Mouse (Mus musculus) CH12.LX (cell line): Measurements from ENCODE around the gene Cpne5. TPM values are rescaled to one million over a fixed set of nuclear protein-coding genes. Genes with fewer than 3 reads are reported as not detected.

Experiments
- DNase-seq: peaks from one replicate; pipeline ENCODE4 v3.0.0-alpha.2; 2013; ENCODE audit errors: extremely low read depth
- H3K27ac ChIP-seq: 2 replicates; pipeline ENCODE4 v1.5.1; 2012; ENCODE audit warnings: low read depth, mild to moderate bottlenecking, control low read depth, moderate library complexity; ENCODE audit not compliant: insufficient read depth
- H3K27me3 ChIP-seq: replicated peaks from 2 replicates; pipeline ENCODE3; 2012; ENCODE audit warnings: inconsistent platforms
- H3K36me3 ChIP-seq, 2 experiments: replicated peaks in 1 of 2; 2 replicates each; pipeline versions ENCODE3 to v1.6.1; 2012; ENCODE audit warnings: inconsistent platforms in 1 of 2, low read length in 1 of 2, mild to moderate bottlenecking in 1 of 2, mixed read lengths in 1 of 2, moderate library complexity in 1 of 2; ENCODE audit not compliant: control insufficient read depth in 1 of 2, insufficient read depth in 1 of 2
- H3K4me1 ChIP-seq, 2 experiments: 2 replicates each; pipeline ENCODE4 v1.6.1; 2012; ENCODE audit warnings: inconsistent platforms in 1 of 2, moderate library complexity in 1 of 2; ENCODE audit not compliant: insufficient read depth in 2 of 2, control insufficient read depth in 1 of 2
- H3K4me2 ChIP-seq: 2 replicates; pipeline ENCODE4 v1.6.1; 2012; ENCODE audit warnings: low read depth, mild to moderate bottlenecking, control low read depth; ENCODE audit not compliant: poor library complexity, insufficient read depth, severe bottlenecking
- H3K4me3 ChIP-seq, 3 experiments: fragments of 150-350 bp in 1 of 3; sonication (generic) in 1 of 3; replicated peaks in 1 of 3; 2 replicates each; pipeline versions ENCODE3 to v1.5.1; 2011 to 2012; ENCODE audit warnings: low read depth in 2 of 3, low read length in 2 of 3, mild to moderate bottlenecking in 2 of 3, moderate library complexity in 2 of 3, control low read depth in 1 of 3, improper control_type of control experiment in 1 of 3, inconsistent platforms in 1 of 3, mixed read lengths in 1 of 3; ENCODE audit not compliant: poor library complexity in 1 of 3
- H3K79me2 ChIP-seq: replicated peaks from 2 replicates; pipeline ENCODE4 v1.6.1; 2012; ENCODE audit warnings: mild to moderate bottlenecking, moderate library complexity; ENCODE audit not compliant: control insufficient read depth, poor library complexity, insufficient read depth, severe bottlenecking; ENCODE audit errors: extremely low read depth
- H3K9ac ChIP-seq: 2 replicates; pipeline ENCODE4 v1.6.1; 2012; ENCODE audit warnings: low read depth, mild to moderate bottlenecking, control low read depth, moderate library complexity; ENCODE audit not compliant: insufficient read depth
- H3K9me3 ChIP-seq: replicated peaks from 2 replicates; pipeline ENCODE3; 2012; ENCODE audit warnings: low read length, inconsistent platforms, mixed read lengths
- BHLHE40 ChIP-seq: IDR thresholded peaks from 2 replicates; pipeline ENCODE4 v1.6.1; 2011; ENCODE audit warnings: mild to moderate bottlenecking, low read depth, low read length, improper control_type of control experiment
- CHD1 ChIP-seq: IDR thresholded peaks from 2 replicates; pipeline ENCODE4 v1.6.1; 2012; ENCODE audit warnings: low read depth, low read length, improper control_type of control experiment, inconsistent platforms
- CTCF ChIP-seq, 2 experiments: IDR thresholded peaks in 1 of 2; conservative IDR thresholded peaks in 1 of 2; 2 replicates each; pipeline ENCODE4 v1.5.1; 2011 to 2012; ENCODE audit warnings: low read depth in 2 of 2, low read length in 2 of 2, improper control_type of control experiment in 1 of 2, inconsistent platforms in 1 of 2, mild to moderate bottlenecking in 1 of 2, moderate library complexity in 1 of 2
- ELF1 ChIP-seq: IDR thresholded peaks from 2 replicates; pipeline ENCODE4 v1.6.1; 2014; ENCODE audit warnings: low read depth, mild to moderate bottlenecking, inconsistent platforms, low read length, improper control_type of control experiment
- EP300 ChIP-seq: IDR thresholded peaks from 2 replicates; pipeline ENCODE4 v1.6.1; 2011; ENCODE audit warnings: low read length, improper control_type of control experiment
- GABPA ChIP-seq: IDR thresholded peaks from 2 replicates; pipeline ENCODE4 v1.6.1; 2012; ENCODE audit warnings: low read depth, low read length, improper control_type of control experiment, inconsistent platforms; ENCODE audit not compliant: insufficient replicate concordance
- HCFC1 ChIP-seq: IDR thresholded peaks from 2 replicates; pipeline ENCODE4 v1.6.1; 2012; ENCODE audit warnings: low read depth, mild to moderate bottlenecking, inconsistent platforms, low read length, improper control_type of control experiment
- IRF4 ChIP-seq: IDR thresholded peaks from 2 replicates; pipeline ENCODE4 v1.6.1; 2014; ENCODE audit warnings: low read depth, mild to moderate bottlenecking, inconsistent platforms, low read length, improper control_type of control experiment
- JUN ChIP-seq: IDR thresholded peaks from 2 replicates; pipeline ENCODE4 v1.6.1; 2011; ENCODE audit warnings: low read depth, mild to moderate bottlenecking, low read length, improper control_type of control experiment, moderate library complexity; ENCODE audit not compliant: insufficient read depth
- KAT2A ChIP-seq: IDR thresholded peaks from 2 replicates; pipeline ENCODE4 v1.6.1; 2012; ENCODE audit warnings: low read length, improper control_type of control experiment, inconsistent platforms; ENCODE audit not compliant: insufficient replicate concordance
- MAZ ChIP-seq: IDR thresholded peaks from 2 replicates; pipeline ENCODE4 v1.6.1; 2012; ENCODE audit warnings: low read depth, mild to moderate bottlenecking, inconsistent platforms, low read length, improper control_type of control experiment, moderate library complexity
- NELFE ChIP-seq: IDR thresholded peaks from 2 replicates; pipeline ENCODE4 v1.6.1; 2011; ENCODE audit warnings: low read depth, low read length, improper control_type of control experiment
- NRF1 ChIP-seq: IDR thresholded peaks from 2 replicates; pipeline ENCODE4 v1.6.1; 2014; ENCODE audit warnings: low read depth, mild to moderate bottlenecking, inconsistent platforms, low read length, improper control_type of control experiment, moderate library complexity
- POLR2A ChIP-seq: IDR thresholded peaks from 2 replicates; pipeline ENCODE4 v1.6.1; 2011; ENCODE audit warnings: low read depth, mild to moderate bottlenecking, improper control_type of control experiment, low read length
- RCOR1 ChIP-seq: conservative IDR thresholded peaks from 2 replicates; pipeline ENCODE4 v1.6.1; 2012; ENCODE audit warnings: low read depth, mild to moderate bottlenecking, inconsistent platforms, low read length, improper control_type of control experiment
- SIN3A ChIP-seq: IDR thresholded peaks from 2 replicates; pipeline ENCODE4 v1.6.1; 2012; ENCODE audit warnings: low read length, improper control_type of control experiment, inconsistent platforms
- SMC3 ChIP-seq: IDR thresholded peaks from 2 replicates; pipeline ENCODE4 v1.6.1; 2011; ENCODE audit warnings: low read depth, low read length, improper control_type of control experiment
- TCF12 ChIP-seq: IDR thresholded peaks from 2 replicates; pipeline ENCODE4 v1.6.1; 2014; ENCODE audit warnings: low read depth, mild to moderate bottlenecking, inconsistent platforms, low read length, improper control_type of control experiment
- ZC3H11A ChIP-seq: IDR thresholded peaks from 2 replicates; pipeline ENCODE4 v1.6.1; 2012; ENCODE audit warnings: low read depth, mild to moderate bottlenecking, inconsistent platforms, low read length, improper control_type of control experiment
- ZKSCAN1 ChIP-seq: IDR thresholded peaks from 2 replicates; pipeline ENCODE4 v1.6.1; 2012; ENCODE audit warnings: low read depth, inconsistent platforms, low read length, improper control_type of control experiment, borderline replicate concordance
- ZMIZ1 ChIP-seq: IDR thresholded peaks from 2 replicates; pipeline ENCODE4 v1.6.1; 2012; ENCODE audit warnings: low read depth, mild to moderate bottlenecking, inconsistent platforms, low read length, improper control_type of control experiment
- ZNF384 ChIP-seq: IDR thresholded peaks from 2 replicates; pipeline ENCODE4 v1.6.1; 2012; ENCODE audit warnings: low read depth, low read length, improper control_type of control experiment, inconsistent platforms
- dilution Hi-C: fragments of 300-500 bp; cut with MboI; formaldehyde crosslinking; loops from 2 replicates; pipeline ENCODE4 v1.14.3; 2020; ENCODE audit warnings: low sequenced_read_pairs; ENCODE audit not compliant: extremely low pct_unique_long_range_greater_than_20kb, extremely low pct_ligation_motif_present
- in situ Hi-C: fragments of 300-500 bp; cut with MboI; formaldehyde crosslinking; loops from 3 replicates; pipeline ENCODE4 v1.14.3; 2019; ENCODE audit warnings: low sequenced_read_pairs, low pct_ligation_motif_present, low pct_unique_long_range_greater_than_20kb, mixed read lengths
- polyA plus RNA-seq: library from polyadenylated mRNA; unstranded; fragments of >175 nt; gene quantifications from 2 replicates; pipeline ENCODE4 v1.2.1, GENCODE M21; 2012; ENCODE audit warnings: low read depth; ENCODE audit not compliant: insufficient read length
- total RNA-seq, 2 experiments: library from RNA; depleted of rRNA; stranded (reverse); fragments of 300-350 nt in 1 of 2; fragments of >200 nt in 1 of 2; gene quantifications; 2 replicates each; pipeline ENCODE4 v1.2.3; 2012 to 2014

Gene Cpne5
- total and polyA plus RNA-seq, 3 experiments: 0.68 to 1.9 (median 1.3) TPM

DNA sequence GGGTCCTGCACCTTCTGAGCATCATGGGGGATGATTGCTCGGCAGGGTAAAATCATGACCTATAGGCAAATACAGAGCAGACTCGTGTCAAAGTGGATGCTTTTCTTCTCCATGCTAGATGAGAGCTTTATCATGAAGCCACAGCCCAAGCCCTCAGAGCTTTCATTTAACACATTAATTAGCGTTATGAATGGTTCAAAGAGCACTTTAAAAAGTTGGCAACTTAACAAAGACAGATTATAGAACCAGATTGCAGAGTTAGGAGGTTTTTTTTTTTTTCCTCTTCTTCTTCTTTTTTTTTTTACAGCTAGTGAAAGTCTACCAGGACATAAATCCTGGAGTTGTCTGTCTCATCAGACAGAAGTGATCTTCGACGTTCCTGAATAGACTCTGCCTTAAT, 108.6 kb downstream of the Cpne5 start:
- peaks cover 13% of the 10 kb centered on the region for H3K27me3 ChIP-seq
- no peaks in the 10 kb centered on the region for H3K79me2 ChIP-seq
- no peaks in the 10 kb centered on the region for H3K36me3 ChIP-seq
- H3K9ac ChIP-seq: no peak overlapping the region
- peaks cover 3% of the 10 kb centered on the region for H3K9me3 ChIP-seq
- no peak overlapping the region for H3K4me3 ChIP-seq
- dilution Hi-C loops: no loop called here
- no peak for DNase-seq
- no peak overlapping the region for H3K27ac ChIP-seq
- H3K4me1 ChIP-seq: peaks cover 9 to 26% of the 10 kb centered on the region in 2 experiments
- in situ Hi-C loops: loop anchor here (5.0 kb wide), 1 partner anchor 33 kb away; no protein-coding TSS in a partner anchor
- TF ChIP-seq BHLHE40 (no peak), ZC3H11A (no peak), EP300 (no peak), GABPA (no peak), NRF1 (no peak), SMC3 (no peak), IRF4 (no peak), KAT2A (no peak), TCF12 (no peak), JUN (no peak), MAZ (no peak), ZNF384 (no peak)
- TF ChIP-seq, all 38 proteins: peak for 0
- no peak overlapping the region for H3K4me2 ChIP-seq

DNA sequence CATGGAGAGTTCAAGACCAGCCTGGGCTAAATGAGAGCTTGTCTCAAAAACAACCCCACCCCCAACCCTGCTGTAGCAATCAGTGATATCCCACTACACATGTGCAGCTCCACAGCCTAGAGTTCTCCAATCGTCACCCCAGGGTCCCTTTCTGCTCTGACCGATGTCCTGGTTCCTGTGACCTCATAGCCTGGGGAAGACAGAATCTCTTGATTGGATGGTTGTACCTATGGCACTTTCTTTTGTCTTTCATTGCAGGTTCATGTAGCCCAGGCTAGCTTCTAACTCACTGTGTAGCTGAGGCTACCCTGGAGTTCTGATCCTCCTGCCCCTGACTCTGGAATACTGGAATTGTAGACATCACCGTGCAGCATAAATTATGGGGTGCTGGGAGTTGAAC, 111.4 kb downstream of the Cpne5 start:
- dilution Hi-C loops (no loop called here), in situ Hi-C loops (loop anchor here (5.0 kb wide), 1 partner anchor 36 kb away; no protein-coding TSS in a partner anchor)
- H3K4me1 ChIP-seq: peaks cover 6 to 10% of the 10 kb centered on the region in 2 experiments; a peak in 3 of 4 replicates
- no peaks in the 10 kb centered on the region for H3K36me3 ChIP-seq
- peaks cover 6% of the 10 kb centered on the region for H3K27me3 ChIP-seq
- H3K79me2 ChIP-seq: no peaks in the 10 kb centered on the region
- H3K4me3 ChIP-seq: no peak overlapping the region
- no peak for DNase-seq
- H3K27ac ChIP-seq: no peak overlapping the region
- peaks cover 3% of the 10 kb centered on the region for H3K9me3 ChIP-seq
- no peak overlapping the region for H3K9ac ChIP-seq
- no peak overlapping the region for H3K4me2 ChIP-seq
- no peak for TF ChIP-seq RCOR1
- no peak for TF ChIP-seq ZC3H11A
- TF ChIP-seq ZMIZ1: no peak
- TF ChIP-seq EP300: no peak
- no peak for TF ChIP-seq KAT2A
- no peak for TF ChIP-seq IRF4
- TF ChIP-seq NELFE: no peak
- TF ChIP-seq ELF1: no peak
- no peak for TF ChIP-seq ZKSCAN1
- TF ChIP-seq HCFC1: no peak
- no peak for TF ChIP-seq JUN
- no peak for TF ChIP-seq POLR2A
- no peak for TF ChIP-seq ZNF384
- no peak for TF ChIP-seq CHD1
- TF ChIP-seq CTCF (conservative IDR thresholded peaks at IDR 0.05 in 1 of 2, IDR thresholded peaks at IDR 0.05 in 1 of 2; ENCODE audit: low read depth in 2 of 2, low read length in 2 of 2): no peak
- no peak for TF ChIP-seq SIN3A
